ENCODE assay signal across 28 mouse cellular contexts in genomic region chr1:182912591-182912990, GRCm38 (mm10). TPM values are rescaled to one million over a fixed set of nuclear protein-coding genes. Genes with fewer than 3 reads are reported as not detected.
DNase-seq lines count a peak whose midpoint lies in the region; ATAC-seq and TF ChIP-seq lines count a peak whose summit lies in the region.
"Had no signal": no experiment of that assay in that cellular context is flagged by ENCODE, and none has a peak within 500 bp of the region (broad histone marks: within the 10 kb centered on the region; RNA-seq: fewer than 3 reads in every experiment).

No protein-coding gene starts in this region.

- H3K36me3 ChIP-seq in intestine, embryonic 14.5 days (ENCODE audit: control insufficient read depth, insufficient read depth, low read length): no peaks in the 10 kb centered on the region
- no peaks in the 10 kb centered on the region for H3K36me3 ChIP-seq in intestine, postnatal 0 days (ENCODE audit: control insufficient read depth, insufficient read depth)
- no peaks in the 10 kb centered on the region for H3K36me3 ChIP-seq in midbrain, postnatal 0 days (ENCODE audit: insufficient read depth, low read length)
- H3K36me3 ChIP-seq in midbrain, embryonic 11.5 days (ENCODE audit: control insufficient read depth, insufficient read depth, low read length): no peaks in the 10 kb centered on the region
- H3K36me3 ChIP-seq: embryonic facial prominence, embryonic 12.5 days; embryonic facial prominence, embryonic 15.5 days; G1E; heart, embryonic 12.5 days; heart, embryonic 15.5 days; intestine, embryonic 15.5 days had no signal

- H3K4me3 ChIP-seq in intestine, embryonic 14.5 days (ENCODE audit: low read depth, low read length): no peak overlapping the region
- no peak overlapping the region for H3K4me3 ChIP-seq in intestine, postnatal 0 days (ENCODE audit: low read depth, low read length)
- no peak overlapping the region for H3K4me3 ChIP-seq in midbrain, postnatal 0 days (ENCODE audit: low read depth, low read length)
- no peak overlapping the region for H3K4me3 ChIP-seq in midbrain, embryonic 11.5 days (ENCODE audit: low read depth, low read length)
- H3K4me3 ChIP-seq: embryonic facial prominence, embryonic 12.5 days; embryonic facial prominence, embryonic 15.5 days; gastrocnemius, adult 2 months; heart, embryonic 12.5 days; heart, embryonic 15.5 days; intestine, embryonic 15.5 days had no signal

- no peak overlapping the region for H3K4me2 ChIP-seq in intestine, embryonic 14.5 days (ENCODE audit: low read length)
- H3K4me2 ChIP-seq in intestine, postnatal 0 days (replicated peaks; ENCODE audit: low read depth): no peak overlapping the region
- no peak overlapping the region for H3K4me2 ChIP-seq in midbrain, postnatal 0 days (ENCODE audit: low read depth, low read length, poor library complexity, severe bottlenecking)
- no peak overlapping the region for H3K4me2 ChIP-seq in midbrain, embryonic 11.5 days
- H3K4me2 ChIP-seq: embryonic facial prominence, embryonic 12.5 days; embryonic facial prominence, embryonic 15.5 days; heart, embryonic 12.5 days; heart, embryonic 15.5 days; intestine, embryonic 15.5 days had no signal

- peaks cover 12% of the 10 kb centered on the region; the same call in 1 of the 2 replicates for H3K4me1 ChIP-seq in intestine, embryonic 14.5 days (replicated peaks; ENCODE audit: control insufficient read depth, insufficient read depth, low read length)
- H3K4me1 ChIP-seq in intestine, postnatal 0 days (replicated peaks; ENCODE audit: control insufficient read depth, insufficient read depth, low read length): no peaks in the 10 kb centered on the region; the same call in 1 of the 2 replicates
- H3K4me1 ChIP-seq in midbrain, postnatal 0 days (ENCODE audit: insufficient read depth, low read length): no peaks in the 10 kb centered on the region
- peaks cover 8% of the 10 kb centered on the region for H3K4me1 ChIP-seq in midbrain, embryonic 11.5 days (ENCODE audit: control insufficient read depth, insufficient read depth, low read length)

- intact Hi-C loops in heart, postnatal 14 days (cut with DNase I): no loop called here

- 0 out of 2 replicates have a peak, but pooled peaks cover 3% of the 10 kb centered on the region for H3K9me3 ChIP-seq in intestine, embryonic 14.5 days (ENCODE audit: control insufficient read depth, low read length)
- H3K9me3 ChIP-seq in intestine, postnatal 0 days (ENCODE audit: control insufficient read depth): no peaks in the 10 kb centered on the region
- no peaks in the 10 kb centered on the region for H3K9me3 ChIP-seq in midbrain, postnatal 0 days (ENCODE audit: low read length)
- no peaks in the 10 kb centered on the region for H3K9me3 ChIP-seq in midbrain, embryonic 11.5 days (ENCODE audit: control insufficient read depth, low read length)
- H3K9me3 ChIP-seq: embryonic facial prominence, embryonic 12.5 days; heart, embryonic 15.5 days; intestine, embryonic 15.5 days had no signal

- ATAC-seq in intestine, embryonic 14.5 days (replicated peaks; ENCODE audit: low FRiP score, low TSS enrichment, low read depth): no peak
- ATAC-seq in intestine, postnatal 0 days: no peak
- no peak for ATAC-seq in midbrain, postnatal 0 days (ENCODE audit: low FRiP score)
- ATAC-seq in midbrain, embryonic 11.5 days (ENCODE audit: low FRiP score): no peak
- ATAC-seq: forebrain, embryonic 14.5 days; forebrain, postnatal 0 days; intestine, embryonic 15.5 days; Patski had no signal

- no peak for TF ChIP-seq CTCF in intestine, postnatal 0 days (IDR thresholded peaks at IDR 0.05; ENCODE audit: low read depth)
- no peak for TF ChIP-seq CTCF in midbrain, postnatal 0 days (IDR thresholded peaks at IDR 0.05)
- no peak for TF ChIP-seq CTCF in brain, embryonic 14.5 days (IDR thresholded peaks at IDR 0.05; ENCODE audit: borderline replicate concordance, extremely low read depth, insufficient read depth, insufficient read length)

- TF ChIP-seq POLR2A in brain, embryonic 14.5 days (IDR thresholded peaks at IDR 0.05; ENCODE audit: borderline replicate concordance, extremely low read depth, insufficient read depth, insufficient read length, poor library complexity, severe bottlenecking): no peak

- DNase-seq in heart, adult 11 months: peak; percentile 66
- no peak for DNase-seq in heart, postnatal 14 days
- DNase-seq in intestine, embryonic 14.5 days (ENCODE audit: low spot score): peak; percentile 16
- peak; percentile 67 for DNase-seq in midbrain, postnatal 0 days (ENCODE audit: low spot score)
- DNase-seq in midbrain, embryonic 11.5 days (ENCODE audit: low spot score, missing footprints): no peak
- DNase-seq in brain, embryonic 14.5 days (ENCODE audit: low read depth): peak; percentile 60
- DNase-seq: adrenal gland, postnatal 14 days; B cell, adult 2 months; cerebellum, adult 11-12 months; cerebellum, adult 8-10 months; cerebellum, postnatal 14 days; forebrain, postnatal 0 days; gastrocnemius, adult 2 months; gastrocnemius, postnatal 14 days; heart, adult 18-20 months; heart, postnatal 10 days; heart, postnatal 4 days had no signal

- no peak overlapping the region for H3K9ac ChIP-seq in intestine, embryonic 14.5 days (ENCODE audit: low read length)
- no peak overlapping the region for H3K9ac ChIP-seq in intestine, postnatal 0 days (ENCODE audit: low read depth, low read length)
- H3K9ac ChIP-seq in midbrain, postnatal 0 days (replicated peaks; ENCODE audit: low read length, poor library complexity, severe bottlenecking): no peak overlapping the region
- H3K9ac ChIP-seq in midbrain, embryonic 11.5 days (ENCODE audit: low read length): no peak overlapping the region
- H3K9ac ChIP-seq: embryonic facial prominence, embryonic 12.5 days; embryonic facial prominence, embryonic 15.5 days; forebrain, postnatal 0 days; heart, embryonic 12.5 days; heart, embryonic 15.5 days; intestine, embryonic 15.5 days had no signal

- H3K27ac ChIP-seq in intestine, embryonic 14.5 days (ENCODE audit: low read depth): no peak overlapping the region
- H3K27ac ChIP-seq in intestine, postnatal 0 days (ENCODE audit: low read depth, low read length): no peak overlapping the region
- no peak overlapping the region for H3K27ac ChIP-seq in midbrain, postnatal 0 days (ENCODE audit: low read depth, low read length)
- H3K27ac ChIP-seq in midbrain, embryonic 11.5 days (ENCODE audit: low read depth, low read length): no peak overlapping the region
- H3K27ac ChIP-seq: embryonic facial prominence, embryonic 12.5 days; embryonic facial prominence, embryonic 15.5 days; gastrocnemius, adult 2 months; heart, embryonic 15.5 days; intestine, embryonic 15.5 days had no signal

- WGBS in intestine, embryonic 14.5 days: 69% methylated on average over 2 of the region's 2 CpGs
- 84% methylated on average over 2 of the region's 2 CpGs for WGBS in intestine, postnatal 0 days
- WGBS in midbrain, postnatal 0 days: 48% methylated on average over 2 of the region's 2 CpGs
- 77% methylated on average over 2 of the region's 2 CpGs for WGBS in midbrain, embryonic 11.5 days

- no peaks in the 10 kb centered on the region for H3K27me3 ChIP-seq in intestine, embryonic 14.5 days (replicated peaks; ENCODE audit: control insufficient read depth, insufficient read depth, low read length)
- H3K27me3 ChIP-seq in intestine, postnatal 0 days (replicated peaks; ENCODE audit: control insufficient read depth, insufficient read depth, low read length): no peaks in the 10 kb centered on the region
- H3K27me3 ChIP-seq in midbrain, postnatal 0 days (ENCODE audit: insufficient read depth, low read length): no peaks in the 10 kb centered on the region
- H3K27me3 ChIP-seq in midbrain, embryonic 11.5 days (ENCODE audit: control insufficient read depth, insufficient read depth, low read length): no peaks in the 10 kb centered on the region
- H3K27me3 ChIP-seq: CH12.LX; embryonic facial prominence, embryonic 12.5 days; embryonic facial prominence, embryonic 15.5 days; heart, embryonic 12.5 days; heart, embryonic 15.5 days; intestine, embryonic 15.5 days; Patski had no signal

RNA-seq across cellular contexts. Expression of gene Tlr5, which starts 42.0 kb away (rescaled TPM):
- 1 to 10 TPM; 1.7 to 2.1 TPM for total RNA-seq in heart, postnatal 14 days (2021)
- 5.7 and 6.8 TPM in 2 replicates for polyA plus RNA-seq in intestine, embryonic 14.5 days (2014; fragmentation: Nextera tagmentation; extraction: Ambion mirVana)
- polyA plus RNA-seq in intestine, postnatal 0 days (2015; fragmentation: Nextera tagmentation; extraction: Ambion mirVana): 4.3 and 5.0 TPM in 2 replicates
- total RNA-seq in midbrain, postnatal 0 days (2014; rRNA removed): 0.11 and 0.19 TPM in 2 replicates
- 0.21 and 0.23 TPM in 2 replicates for polyA plus RNA-seq in midbrain, postnatal 0 days (2015; fragmentation: Nextera tagmentation; extraction: Ambion mirVana)
- polyA plus RNA-seq in midbrain, embryonic 11.5 days (2014; fragmentation: Nextera tagmentation; extraction: Ambion mirVana): 0.57 and 0.79 TPM in 2 replicates
- 0.61 and 0.64 TPM in 2 replicates for polyA plus RNA-seq in brain, embryonic 14.5 days (2012; rRNA removed)
- total RNA-seq: CH12.LX; common myeloid progenitor, adult 5-6 weeks had no signal
- polyA plus RNA-seq: G1E, Patski had no signal

Comparison
In these comparisons a context has a peak if more than half of its experiments do, and no peak if none do; other contexts are left out.
1. DNase-seq: peak in heart, adult 11 months (single experiment), intestine, embryonic 14.5 days (single experiment), midbrain, postnatal 0 days (single experiment) and brain, embryonic 14.5 days (single experiment); none in heart, postnatal 14 days (0 of 2) and midbrain, embryonic 11.5 days (single experiment).